Mouse (Mus musculus): Measurements from ENCODE around the gene Lgi4.

DNA sequence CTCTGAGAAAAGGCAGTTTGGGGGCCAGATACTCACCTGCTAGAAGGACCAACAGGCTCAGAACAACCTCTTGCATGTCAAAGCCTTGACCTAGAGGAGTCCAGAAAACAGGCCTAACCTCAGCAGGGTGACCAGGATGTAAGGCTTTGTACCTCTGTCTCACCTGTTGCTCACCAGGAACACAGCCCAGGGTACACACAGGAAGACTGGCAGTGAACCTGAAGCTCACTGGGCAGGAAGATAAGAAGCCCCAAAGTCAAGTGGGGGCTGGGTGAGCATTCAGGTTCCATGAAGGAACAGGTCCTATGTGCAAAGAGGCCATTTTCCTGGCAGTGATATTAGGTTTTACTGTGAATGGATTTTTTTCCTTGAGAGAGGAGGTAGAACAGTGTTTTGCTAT, 14.4 kb downstream of the Lgi4 start:
- TF ChIP-seq POLR2A (IDR thresholded peaks at IDR 0.05; ENCODE audit: extremely low read depth, insufficient read depth, low read length), result no peak
- no peak for TF ChIP-seq CTCF (IDR thresholded peaks at IDR 0.05; ENCODE audit: extremely low read depth, insufficient read depth, low read length)
